Mouse (Mus musculus): ENCODE data around the gene Eif2s3x.
"Not testable (repeated sequence)": the region's sequence is repeated elsewhere in the genome, so short reads cannot be mapped to it uniquely, and the experiment has no call there.

Eif2s3x gene

GRCm38 (mm10) chrX:94212597-94213321 is at the start of gene Eif2s3x:
Gene Eif2s3x, minus strand, starts transcription at chrX:94212862.
- in situ Hi-C loops (cut with MboI) = no loop called here

GRCm38 (mm10) chrX:94235601-94236000 is 22.9 kb upstream of the Eif2s3x start:
- in situ Hi-C loops (cut with MboI) = no loop called here

DNA sequence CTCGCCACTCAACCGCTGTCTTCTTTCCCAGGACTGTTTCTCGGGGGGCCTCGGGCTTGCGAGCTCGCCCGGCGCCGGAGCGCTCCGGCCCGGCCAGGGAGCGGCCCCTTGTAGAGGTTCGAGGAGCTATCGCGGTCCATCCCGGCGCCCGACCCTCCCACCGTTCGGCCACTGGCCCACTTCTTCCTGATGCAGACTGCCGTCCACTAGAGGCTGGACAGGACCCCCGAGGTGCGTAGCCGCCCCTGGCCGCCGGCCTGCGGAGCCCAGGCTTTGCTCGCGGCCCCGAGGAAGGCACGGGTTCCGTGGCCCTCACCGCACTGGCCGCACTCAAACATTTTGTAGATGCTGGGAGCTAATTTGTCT is 22.5 kb upstream of the Eif2s3x start:
- in situ Hi-C loops (cut with MboI) = no loop called here

DNA sequence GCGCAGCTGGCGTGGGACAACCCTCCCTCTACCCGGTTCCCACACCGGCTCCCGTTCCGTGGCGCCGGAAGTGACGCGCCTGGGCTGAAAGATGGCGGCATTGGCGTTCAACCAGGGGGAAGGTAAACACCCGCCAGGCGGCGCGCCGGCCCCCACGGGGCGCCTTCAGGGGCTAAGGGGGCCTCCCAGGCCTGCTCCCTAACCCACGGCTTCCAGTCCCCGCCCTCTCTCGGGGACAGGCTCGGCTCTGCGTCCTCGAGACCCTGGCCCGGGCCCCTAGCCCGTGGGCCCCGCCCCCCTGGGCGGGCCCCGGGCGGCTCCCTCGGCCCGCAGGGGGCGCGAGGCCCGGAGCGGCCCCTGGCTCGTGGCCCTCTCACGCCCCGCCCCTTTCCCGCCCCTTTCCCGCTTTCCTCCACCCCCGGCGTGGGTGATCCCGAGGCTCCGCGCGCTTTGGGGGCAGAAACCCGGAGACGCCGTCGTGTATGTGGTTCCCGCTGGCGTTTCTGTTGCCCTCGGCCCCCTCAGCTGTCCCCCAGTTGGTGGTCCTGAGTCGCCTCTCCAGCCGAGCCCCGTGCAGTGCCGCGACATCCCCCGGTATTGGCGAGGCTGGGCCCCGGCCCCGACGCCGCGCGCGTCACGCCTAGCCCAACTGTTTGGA is 22.0 kb upstream of the Eif2s3x start, which contains the start of gene Klhl15:
TSS of gene Klhl15 (plus strand) at position 68 of the 658 bp plus-strand sequence.
- in situ Hi-C loops (cut with MboI) = no loop called here

DNA sequence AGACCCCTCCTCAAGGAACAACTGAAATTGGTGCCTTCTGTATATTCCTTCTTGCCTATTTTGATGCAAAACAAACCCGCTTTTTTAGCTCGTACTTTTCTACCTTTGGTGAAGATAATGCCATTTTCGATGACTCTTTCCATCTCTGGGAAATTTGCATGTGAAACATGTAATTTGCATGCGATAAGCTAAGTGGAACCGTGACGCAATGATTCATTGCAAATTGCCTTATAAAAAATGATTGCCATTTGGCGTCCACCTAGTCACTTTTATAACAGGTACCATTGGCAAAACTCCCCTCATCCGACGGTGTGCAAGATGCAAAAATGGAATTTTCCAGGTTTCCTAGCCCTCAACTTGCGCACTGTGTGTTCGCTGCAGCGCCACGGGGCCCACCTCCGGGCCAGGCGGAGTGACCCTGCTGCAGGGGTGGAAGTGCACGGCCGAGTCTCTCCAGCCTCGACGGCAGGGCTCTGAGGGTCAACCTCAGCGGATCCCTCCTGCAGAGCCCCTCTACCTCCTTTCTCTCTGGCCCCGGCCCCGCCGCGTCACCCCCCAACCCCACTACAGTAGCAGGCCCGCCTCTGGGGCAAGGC is 21.4 kb upstream of the Eif2s3x start:
- in situ Hi-C loops (cut with MboI) = no loop called here

- in situ Hi-C loops (cut with MboI) = no loop called here
Observed at GRCm38 (mm10) chrX:94233432-94233831, 20.8 kb upstream of the Eif2s3x start.

- in situ Hi-C loops (cut with MboI) = no loop called here
Observed at GRCm38 (mm10) chrX:94213384-94213783, 722 bp upstream of the Eif2s3x start.

- in situ Hi-C loops (cut with MboI) = no loop called here
Observed at GRCm38 (mm10) chrX:94212264-94212596, 432 bp downstream of the Eif2s3x start.

DNA sequence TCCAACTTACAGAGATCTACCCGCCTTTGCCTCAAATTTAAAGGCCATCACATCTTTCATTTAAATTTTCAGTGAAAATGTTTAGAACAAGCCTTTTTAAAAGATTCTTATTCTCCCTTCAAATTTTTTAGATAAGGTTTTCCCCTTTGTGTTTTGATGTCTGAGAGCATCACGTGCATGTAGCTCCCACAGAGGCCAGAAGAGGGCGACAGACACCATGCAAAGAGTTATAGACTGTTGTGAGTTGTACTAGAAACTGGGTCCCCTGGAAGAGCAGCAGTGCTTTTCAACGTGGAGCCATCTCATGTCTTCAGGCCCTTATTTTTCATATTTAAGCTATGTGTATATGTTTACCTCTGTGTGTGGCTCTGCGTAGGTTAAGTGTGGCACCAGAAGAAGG is 14.9 kb downstream of the Eif2s3x start:
- in situ Hi-C loops (cut with MboI) = no loop called here

GRCm38 (mm10) chrX:94193901-94194300 is 18.8 kb downstream of the Eif2s3x start:
- in situ Hi-C loops (cut with MboI) = not testable (repeated sequence)

DNA sequence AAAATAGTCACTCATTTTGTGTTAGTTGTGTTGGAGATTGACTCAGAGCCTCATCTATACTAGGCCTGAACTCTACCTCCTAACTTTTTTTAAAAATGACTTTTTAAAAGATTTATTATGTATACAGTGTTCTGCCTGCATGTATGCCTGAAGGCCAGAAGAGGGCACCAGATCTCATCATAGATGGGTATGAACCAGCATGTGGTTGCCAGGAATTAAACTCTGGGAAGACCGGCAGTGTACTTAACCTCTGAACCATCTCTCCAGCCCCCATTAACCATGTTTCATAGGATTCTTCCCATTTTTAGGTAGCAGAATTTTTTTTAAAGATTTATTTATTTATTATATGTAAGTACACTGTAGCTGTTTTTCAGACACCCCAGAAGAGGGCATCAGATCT is 27.5 kb downstream of the Eif2s3x start:
- in situ Hi-C loops (cut with MboI) = no loop called here

DNA sequence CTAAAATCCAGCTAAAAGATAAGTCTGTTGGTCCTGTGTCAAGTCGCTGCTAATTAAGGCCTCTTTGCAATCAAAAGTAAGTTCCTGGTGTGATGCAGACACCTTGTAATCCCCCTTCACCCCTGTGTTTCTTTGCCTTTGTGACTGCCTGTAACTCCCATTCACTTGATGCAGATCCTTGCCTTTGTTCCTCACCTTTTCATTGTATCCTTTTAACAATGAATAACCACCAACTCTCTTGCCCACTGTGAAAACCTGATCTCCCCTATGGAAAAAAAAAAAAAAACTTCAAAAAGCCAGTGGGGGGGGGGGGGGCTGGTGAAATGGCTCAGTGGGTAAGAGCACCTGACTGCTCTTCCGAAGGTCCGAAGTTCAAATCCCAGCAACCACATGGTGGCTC is 28.8 kb downstream of the Eif2s3x start:
- in situ Hi-C loops (cut with MboI) = no loop called here

- in situ Hi-C loops (cut with MboI) = no loop called here
Observed at GRCm38 (mm10) chrX:94177715-94178340, 34.8 kb downstream of the Eif2s3x start.

GRCm38 (mm10) chrX:94169348-94169747 is 43.3 kb downstream of the Eif2s3x start:
- in situ Hi-C loops (cut with MboI) = no loop called here

- in situ Hi-C loops (cut with MboI) = no loop called here
Observed at GRCm38 (mm10) chrX:94152251-94152830, 60.3 kb downstream of the Eif2s3x start.

DNA sequence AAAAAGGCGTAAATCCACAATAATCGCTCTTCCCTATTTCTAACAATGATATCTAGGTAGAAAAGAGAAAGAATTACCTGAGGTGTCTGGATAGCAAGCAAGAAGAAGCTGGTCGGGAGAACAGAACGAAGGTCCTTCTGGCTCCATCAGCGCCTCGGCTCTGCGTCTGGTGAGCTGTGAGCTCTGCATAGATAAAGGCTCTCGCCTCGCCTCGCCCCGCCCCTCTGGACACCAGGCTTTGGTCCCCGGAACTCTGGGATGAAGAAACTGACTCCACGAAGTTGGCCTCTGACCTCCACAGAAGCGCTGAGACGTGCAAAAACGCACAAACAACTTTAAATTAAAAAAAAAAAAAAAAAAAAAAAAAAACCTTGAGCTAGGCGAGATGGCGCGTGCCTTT is 62.2 kb downstream of the Eif2s3x start:
- in situ Hi-C loops (cut with MboI) = no loop called here

DNA sequence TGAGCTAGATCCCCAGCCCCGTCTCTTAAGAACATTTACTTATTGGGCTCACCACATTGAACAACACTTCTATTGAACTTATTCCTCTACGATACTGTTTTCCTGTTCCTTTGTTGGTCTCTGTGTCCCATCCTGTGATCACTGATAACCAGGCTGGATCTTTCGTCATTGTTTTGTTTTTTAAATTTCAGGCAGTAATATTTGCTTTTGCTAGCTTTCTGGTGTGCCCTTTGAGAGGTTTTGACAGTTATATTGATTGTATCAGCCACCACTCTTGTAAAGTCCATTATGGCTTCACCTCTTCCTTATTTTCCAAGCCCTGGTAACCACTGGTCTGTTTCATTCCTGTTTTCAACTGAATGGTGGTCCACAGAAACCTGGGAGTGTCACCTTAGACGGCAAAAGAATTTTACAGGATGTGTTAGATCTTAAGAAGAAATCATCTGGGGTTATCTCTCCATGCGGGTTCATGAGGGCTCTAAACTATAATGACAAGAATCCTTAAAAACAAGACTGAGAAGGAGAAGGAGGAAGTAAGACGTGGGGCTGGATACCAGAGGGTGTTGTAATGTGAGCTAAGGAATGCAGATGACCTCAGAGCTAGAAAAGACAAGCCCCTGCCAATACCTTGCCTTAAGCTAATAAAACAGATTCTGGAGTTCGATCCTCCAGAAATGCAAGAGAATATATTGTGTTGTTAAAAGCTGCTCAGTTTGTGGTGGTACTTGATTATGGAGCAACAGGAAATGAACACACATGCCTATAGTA is 70.5 kb downstream of the Eif2s3x start:
- in situ Hi-C loops (cut with MboI) = no loop called here

- in situ Hi-C loops (cut with MboI) = no loop called here
Observed at GRCm38 (mm10) chrX:94140080-94140479, 72.6 kb downstream of the Eif2s3x start.
